Comparison of ENCODE assay signal across 11 mouse cellular contexts in genomic region chr15:82901306-82901705, GRCm38 (mm10).
A peak's percentile ranks its signal among the peaks of the same experiment; 100 is the strongest.
DNase-seq lines count a peak whose midpoint lies in the region; ATAC-seq and TF ChIP-seq lines count a peak whose summit lies in the region.
"Had no signal": no experiment of that assay in that cellular context is flagged by ENCODE, and none has a peak within 500 bp of the region (broad histone marks: within the 10 kb centered on the region; RNA-seq: fewer than 3 reads in every experiment).

No protein-coding gene starts in this region.

- no peak overlapping the region for H3K27ac ChIP-seq in midbrain, embryonic 11.5 days (ENCODE audit: low read depth, low read length)
- H3K27ac ChIP-seq in midbrain, postnatal 0 days (ENCODE audit: low read depth, low read length) = no peak overlapping the region
- no peak overlapping the region for H3K27ac ChIP-seq in hindbrain, embryonic 12.5 days
- no peak overlapping the region for H3K27ac ChIP-seq in kidney, embryonic 16.5 days (ENCODE audit: low read length)
- H3K27ac ChIP-seq: embryonic facial prominence, embryonic 15.5 days had no signal

- H3K9me3 ChIP-seq in midbrain, embryonic 11.5 days (ENCODE audit: control insufficient read depth, low read length) = no peaks in the 10 kb centered on the region
- no peaks in the 10 kb centered on the region for H3K9me3 ChIP-seq in midbrain, postnatal 0 days (ENCODE audit: low read length)
- H3K9me3 ChIP-seq in hindbrain, embryonic 12.5 days (replicated peaks) = no peaks in the 10 kb centered on the region
- no peaks in the 10 kb centered on the region for H3K9me3 ChIP-seq in kidney, embryonic 16.5 days (ENCODE audit: low read length)
- H3K9me3 ChIP-seq: embryonic facial prominence, embryonic 15.5 days; megakaryocyte, embryonic 14.5 days had no signal

- no peak overlapping the region for H3K4me2 ChIP-seq in midbrain, embryonic 11.5 days
- no peak overlapping the region for H3K4me2 ChIP-seq in midbrain, postnatal 0 days (ENCODE audit: low read depth, low read length, poor library complexity, severe bottlenecking)
- no peak overlapping the region for H3K4me2 ChIP-seq in hindbrain, embryonic 12.5 days (replicated peaks)
- no peak overlapping the region for H3K4me2 ChIP-seq in kidney, embryonic 16.5 days (replicated peaks; ENCODE audit: low read depth, low read length)
- H3K4me2 ChIP-seq: embryonic facial prominence, embryonic 15.5 days had no signal

- H3K9ac ChIP-seq in midbrain, embryonic 11.5 days (ENCODE audit: low read length) = no peak overlapping the region
- no peak overlapping the region for H3K9ac ChIP-seq in midbrain, postnatal 0 days (replicated peaks; ENCODE audit: low read length, poor library complexity, severe bottlenecking)
- peak overlapping the region; percentile 25; the same call in 1 of the 2 replicates for H3K9ac ChIP-seq in hindbrain, embryonic 12.5 days
- no peak overlapping the region for H3K9ac ChIP-seq in kidney, embryonic 16.5 days (replicated peaks; ENCODE audit: low read length)
- H3K9ac ChIP-seq: embryonic facial prominence, embryonic 15.5 days had no signal

- no peak for ATAC-seq in midbrain, embryonic 11.5 days (ENCODE audit: low FRiP score)
- no peak for ATAC-seq in midbrain, postnatal 0 days (ENCODE audit: low FRiP score)
- ATAC-seq in hindbrain, embryonic 12.5 days (ENCODE audit: low FRiP score) = no peak
- no peak for ATAC-seq in kidney, embryonic 16.5 days (ENCODE audit: low FRiP score, low TSS enrichment)

- peaks cover 66% of the 10 kb centered on the region for H3K4me1 ChIP-seq in midbrain, embryonic 11.5 days (ENCODE audit: control insufficient read depth, insufficient read depth, low read length)
- H3K4me1 ChIP-seq in midbrain, postnatal 0 days (ENCODE audit: insufficient read depth, low read length) = peaks cover 5% of the 10 kb centered on the region; the same call in 1 of the 2 replicates
- peaks cover 74% of the 10 kb centered on the region for H3K4me1 ChIP-seq in hindbrain, embryonic 12.5 days
- peaks cover 42% of the 10 kb centered on the region for H3K4me1 ChIP-seq in kidney, embryonic 16.5 days (ENCODE audit: insufficient read depth, low read length)

- 5% methylated on average over 6 of the region's 6 CpGs for WGBS in midbrain, embryonic 11.5 days
- 12% methylated on average over 6 of the region's 6 CpGs for WGBS in midbrain, postnatal 0 days
- WGBS in hindbrain, embryonic 12.5 days = 16% methylated on average over 6 of the region's 6 CpGs
- 11% methylated on average over 6 of the region's 6 CpGs for WGBS in kidney, embryonic 16.5 days

- intact Hi-C loops in heart, postnatal 36 days (cut with DNase I) = loop anchor here (5.0 kb wide), 1 partner anchor 211 kb away; no protein-coding TSS in a partner anchor

- peak; percentile 85 for DNase-seq in heart, adult 11 months
- no peak for DNase-seq in heart, postnatal 36 days
- DNase-seq in midbrain, embryonic 11.5 days (ENCODE audit: low spot score, missing footprints) = peak; percentile 93
- no peak for DNase-seq in midbrain, postnatal 0 days (ENCODE audit: low spot score)
- DNase-seq in testis, postnatal 14 days (ENCODE audit: low spot score) = peak; percentile 67
- no peak for DNase-seq in cerebellum, adult 8-10 months
- DNase-seq: layer of hippocampus, postnatal 36 days had no signal

- peaks cover 3% of the 10 kb centered on the region; the same call in 1 of the 2 replicates for H3K27me3 ChIP-seq in midbrain, embryonic 11.5 days (ENCODE audit: control insufficient read depth, insufficient read depth, low read length)
- H3K27me3 ChIP-seq in midbrain, postnatal 0 days (ENCODE audit: insufficient read depth, low read length) = no peaks in the 10 kb centered on the region
- H3K27me3 ChIP-seq in hindbrain, embryonic 12.5 days = 0 out of 2 replicates have a peak, but pooled peaks cover 7% of the 10 kb centered on the region
- no peaks in the 10 kb centered on the region for H3K27me3 ChIP-seq in kidney, embryonic 16.5 days (ENCODE audit: insufficient read depth, low read length)
- H3K27me3 ChIP-seq: embryonic facial prominence, embryonic 15.5 days had no signal

- H3K36me3 ChIP-seq in midbrain, embryonic 11.5 days (ENCODE audit: control insufficient read depth, insufficient read depth, low read length) = no peaks in the 10 kb centered on the region
- no peaks in the 10 kb centered on the region for H3K36me3 ChIP-seq in midbrain, postnatal 0 days (ENCODE audit: insufficient read depth, low read length)
- no peaks in the 10 kb centered on the region for H3K36me3 ChIP-seq in hindbrain, embryonic 12.5 days
- no peaks in the 10 kb centered on the region for H3K36me3 ChIP-seq in kidney, embryonic 16.5 days (ENCODE audit: insufficient read depth, low read length)
- H3K36me3 ChIP-seq: embryonic facial prominence, embryonic 15.5 days had no signal

- no peak for TF ChIP-seq CTCF in midbrain, postnatal 0 days (IDR thresholded peaks at IDR 0.05)

- no peak overlapping the region for H3K4me3 ChIP-seq in midbrain, embryonic 11.5 days (ENCODE audit: low read depth, low read length)
- H3K4me3 ChIP-seq in midbrain, postnatal 0 days (ENCODE audit: low read depth, low read length) = no peak overlapping the region
- no peak overlapping the region for H3K4me3 ChIP-seq in hindbrain, embryonic 12.5 days
- no peak overlapping the region for H3K4me3 ChIP-seq in kidney, embryonic 16.5 days (ENCODE audit: low read length)
- H3K4me3 ChIP-seq: embryonic facial prominence, embryonic 15.5 days; megakaryocyte, embryonic 14.5 days had no signal

Comparison
In these comparisons a context has a peak if more than half of its experiments do, and no peak if none do; other contexts are left out.
1. DNase-seq: peak in heart, adult 11 months (single experiment), midbrain, embryonic 11.5 days (single experiment) and testis, postnatal 14 days (single experiment); none in heart, postnatal 36 days (0 of 2), midbrain, postnatal 0 days (single experiment) and cerebellum, adult 8-10 months (single experiment).